Mouse (Mus musculus) right cerebral cortex, adult 18-20 months (tissue): ENCODE results near the gene Gm21987.

Source experiments
- DNase-seq: peaks from one replicate; pipeline ENCODE4 v3.0.0; 2022; ENCODE audit warnings: mixed read lengths

Gene Gm21987

GRCm38 (mm10) chr16:38373439-38373838, 26.6 kb downstream of the Gm21987 start:
- no peak for DNase-seq

DNA sequence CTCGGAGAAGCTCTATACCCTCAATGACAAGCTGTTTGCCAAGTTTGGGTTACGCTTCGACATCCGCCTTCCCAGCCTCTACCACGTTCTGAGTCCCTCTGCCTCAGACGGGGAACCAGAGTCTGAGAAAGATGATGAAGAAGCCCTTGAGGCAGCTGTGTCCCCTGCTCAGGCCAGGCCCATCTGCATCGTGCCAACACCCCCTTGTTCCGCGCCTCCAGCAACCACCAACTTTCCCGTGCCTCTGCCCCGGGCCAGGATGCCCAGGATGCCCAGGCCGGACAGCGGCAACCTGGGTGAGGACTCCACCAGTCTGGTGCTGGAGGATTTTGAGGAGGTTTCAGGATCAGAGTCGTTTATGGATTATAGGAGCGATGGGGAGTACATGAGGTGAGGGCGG, 27.1 kb downstream of the Gm21987 start:
- DNase-seq: no peak

- no peak for DNase-seq
Measured at GRCm38 (mm10) chr16:38374379-38375140, 27.7 kb downstream of the Gm21987 start.

- DNase-seq: no peak
Measured at GRCm38 (mm10) chr16:38375182-38375581, 28.3 kb downstream of the Gm21987 start.

DNA sequence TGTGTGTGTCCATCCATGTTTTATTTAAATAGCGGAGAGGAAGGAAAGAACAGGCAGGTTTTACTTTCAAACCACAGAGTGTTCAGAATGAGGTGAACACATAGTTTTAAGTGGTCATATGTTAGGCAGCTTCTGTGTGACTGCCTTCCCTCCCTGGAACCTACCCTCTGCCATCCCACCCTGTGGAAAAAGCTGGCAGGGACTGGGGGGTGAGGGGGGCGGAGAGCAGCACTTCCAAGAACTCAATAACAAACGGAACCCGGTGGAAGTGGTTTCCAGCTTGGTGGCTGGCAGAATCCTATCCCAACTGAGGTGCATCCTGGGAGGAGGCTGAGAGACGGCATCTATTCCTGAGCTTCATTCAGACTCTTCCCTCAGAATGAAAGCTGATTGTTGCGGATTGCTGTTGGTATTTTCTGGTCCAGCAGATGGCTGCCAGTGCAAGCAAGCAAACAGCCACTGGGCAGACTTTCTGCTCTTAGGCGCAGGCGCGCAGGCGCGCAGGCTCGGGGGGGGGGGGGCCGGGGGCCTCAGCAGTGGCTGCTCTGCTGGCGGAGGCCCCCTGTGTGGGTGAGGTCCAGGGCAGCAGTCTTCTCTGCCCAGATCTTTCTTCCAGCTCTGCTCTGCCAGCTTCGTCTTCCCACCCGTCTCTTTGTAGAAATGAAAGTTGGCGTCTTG, 29.5 kb downstream of the Gm21987 start:
- DNase-seq: peak; percentile 61

DNA sequence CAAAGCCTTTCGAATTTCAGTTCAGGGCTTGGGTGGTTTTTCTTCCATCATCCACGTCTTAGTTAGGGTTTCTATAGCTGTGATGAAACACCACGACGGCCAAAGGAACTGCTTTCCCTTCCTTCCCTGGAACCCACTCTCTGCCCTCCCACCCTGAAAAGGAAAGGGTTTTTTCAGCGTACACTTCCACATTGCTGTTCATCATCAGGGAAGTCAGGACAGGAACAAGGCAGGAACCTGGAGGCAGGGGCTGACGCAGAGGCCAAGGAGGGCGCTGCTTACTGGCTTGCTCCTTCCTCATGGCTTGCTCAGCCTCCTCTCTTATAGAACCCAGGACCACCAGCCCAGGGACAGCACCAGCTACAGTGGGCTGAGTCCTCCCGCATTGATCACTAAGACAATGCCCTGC, 30.0 kb downstream of the Gm21987 start:
- DNase-seq: no peak

DNA sequence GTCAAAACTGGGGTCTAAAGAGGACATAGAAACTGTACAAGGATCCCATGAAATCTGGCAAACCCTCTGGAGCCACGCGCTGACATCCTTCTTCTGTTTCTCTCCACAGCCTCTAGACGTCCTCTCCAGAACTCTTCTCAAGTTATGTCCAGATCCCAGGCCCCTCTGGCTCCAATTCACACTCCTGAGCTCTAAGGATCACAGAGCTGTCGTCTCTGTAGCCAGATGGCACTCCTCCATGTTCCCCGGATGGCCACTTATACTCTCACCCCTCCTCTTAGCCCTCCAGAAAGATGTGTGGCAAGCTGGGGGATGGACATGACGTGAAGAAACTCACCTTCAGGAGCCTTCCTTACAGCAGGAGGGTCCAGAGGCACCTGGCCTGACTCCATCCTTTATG, 30.7 kb downstream of the Gm21987 start:
- no peak for DNase-seq

DNA sequence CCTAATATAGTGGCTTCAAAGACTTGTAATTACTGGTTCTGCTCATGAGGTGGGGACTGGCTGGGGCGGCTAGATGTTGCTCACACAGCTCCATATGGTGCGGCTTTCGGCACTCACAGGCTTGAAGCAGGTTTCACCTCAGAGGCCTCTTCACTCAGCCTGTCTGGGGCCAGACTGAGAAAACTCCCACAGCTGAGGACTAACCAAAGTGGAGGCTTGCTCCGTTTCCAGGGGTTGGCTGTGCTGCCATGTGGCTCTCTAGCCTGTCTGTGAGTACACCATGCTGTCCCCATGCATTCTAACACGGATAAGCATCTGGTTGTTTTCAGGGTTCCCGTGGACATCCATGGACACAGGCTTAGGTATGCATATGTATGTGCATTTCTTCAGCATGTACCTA, 31.8 kb downstream of the Gm21987 start:
- DNase-seq: no peak

GRCm38 (mm10) chr16:38379088-38379487, 32.2 kb downstream of the Gm21987 start:
- no peak for DNase-seq

DNA sequence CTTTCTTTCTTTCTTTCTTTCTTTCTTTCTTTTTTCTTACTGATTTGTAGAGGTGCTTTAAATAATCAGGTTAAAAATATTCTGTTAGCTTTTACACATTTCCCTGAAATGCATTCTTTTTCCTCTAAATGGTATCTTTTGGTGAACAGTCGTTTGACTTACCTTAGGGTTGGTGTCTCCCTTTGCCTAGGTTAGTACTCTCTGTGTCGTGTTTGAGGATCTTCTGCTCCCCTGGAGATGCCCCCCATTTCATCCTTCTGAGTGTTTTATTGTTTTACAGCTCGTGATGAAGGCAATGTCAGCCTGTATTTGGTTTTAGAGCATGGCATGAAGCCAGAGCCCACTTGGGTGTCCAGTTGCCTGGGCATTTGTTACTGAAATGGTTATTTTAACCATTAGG, 32.7 kb downstream of the Gm21987 start:
- DNase-seq: no peak

DNA sequence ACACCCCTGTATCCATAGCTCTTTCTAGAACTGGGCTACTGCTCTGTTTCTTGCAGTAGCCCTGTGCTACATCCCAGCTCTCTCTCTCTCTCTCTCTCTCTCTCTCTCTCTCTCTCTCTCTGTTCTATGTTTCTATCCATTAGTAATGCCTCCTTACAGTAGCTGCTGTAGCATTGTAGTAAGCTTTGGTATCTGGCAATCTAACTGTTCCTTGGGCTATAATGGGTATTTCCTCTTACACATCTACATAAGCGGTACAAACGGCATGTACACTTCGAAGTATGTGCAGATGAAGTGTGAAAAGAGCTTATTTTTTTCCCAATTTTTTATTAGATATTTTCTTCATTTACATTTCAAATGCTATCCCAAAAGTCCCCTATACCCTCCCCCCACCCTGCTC, 33.1 kb downstream of the Gm21987 start:
- no peak for DNase-seq

GRCm38 (mm10) chr16:38383683-38384082, 36.8 kb downstream of the Gm21987 start:
- no peak for DNase-seq

DNA sequence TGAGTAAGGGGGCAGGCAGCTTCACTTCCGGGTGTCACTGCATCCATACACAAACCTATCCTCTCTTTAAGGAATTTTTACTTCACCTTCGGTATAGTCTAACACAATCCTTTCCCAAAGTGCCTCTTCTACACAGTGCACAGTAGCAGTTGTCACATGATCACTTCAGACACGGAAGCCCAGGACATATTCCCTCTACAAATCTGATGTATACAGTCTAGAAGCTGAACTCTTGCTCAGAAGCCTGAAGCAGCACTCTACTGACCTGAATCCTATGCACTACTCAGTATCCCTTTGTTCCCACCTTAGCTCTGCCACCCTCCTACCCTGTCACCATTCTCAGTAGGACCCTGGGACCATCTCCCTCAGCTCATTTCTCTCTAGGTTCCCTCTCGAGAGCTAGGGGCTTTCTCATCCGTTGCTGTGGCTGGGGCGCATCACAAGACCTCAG, 38.4 kb downstream of the Gm21987 start:
- DNase-seq: no peak

- no peak for DNase-seq
Measured at GRCm38 (mm10) chr16:38385700-38386099, 38.9 kb downstream of the Gm21987 start.

- no peak for DNase-seq
Measured at GRCm38 (mm10) chr16:38387389-38387788, 40.5 kb downstream of the Gm21987 start.

GRCm38 (mm10) chr16:38388757-38389156, 41.9 kb downstream of the Gm21987 start:
- DNase-seq: no peak

DNA sequence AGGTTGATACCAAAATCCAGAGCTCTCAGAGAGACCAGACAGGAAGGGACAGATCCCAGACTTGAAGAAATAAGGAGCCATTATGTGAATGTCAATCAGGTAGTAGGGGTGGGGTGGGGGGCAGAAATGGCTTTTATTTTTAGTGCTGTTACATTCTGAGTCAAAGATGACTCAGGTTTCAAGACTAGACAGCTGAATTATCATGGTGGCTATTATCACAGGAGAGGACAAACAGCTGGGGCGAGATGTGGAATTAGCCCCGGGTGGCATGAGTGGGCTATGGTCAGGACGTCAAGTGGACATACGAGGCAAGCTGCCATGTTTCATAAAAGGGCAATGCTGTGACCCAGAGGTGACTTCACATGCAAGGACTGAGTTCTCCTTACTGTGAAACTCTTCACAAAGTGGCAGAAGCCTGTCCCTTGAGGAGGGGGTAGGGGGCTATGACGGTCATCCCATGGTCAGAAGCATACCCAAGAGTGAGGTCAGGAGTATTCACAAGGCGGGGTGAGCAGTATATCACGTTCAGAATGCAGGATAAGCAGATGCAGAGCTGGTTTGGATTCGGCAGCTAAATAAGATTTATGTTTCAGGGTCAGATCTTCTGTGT, 42.5 kb downstream of the Gm21987 start:
- DNase-seq: no peak

DNA sequence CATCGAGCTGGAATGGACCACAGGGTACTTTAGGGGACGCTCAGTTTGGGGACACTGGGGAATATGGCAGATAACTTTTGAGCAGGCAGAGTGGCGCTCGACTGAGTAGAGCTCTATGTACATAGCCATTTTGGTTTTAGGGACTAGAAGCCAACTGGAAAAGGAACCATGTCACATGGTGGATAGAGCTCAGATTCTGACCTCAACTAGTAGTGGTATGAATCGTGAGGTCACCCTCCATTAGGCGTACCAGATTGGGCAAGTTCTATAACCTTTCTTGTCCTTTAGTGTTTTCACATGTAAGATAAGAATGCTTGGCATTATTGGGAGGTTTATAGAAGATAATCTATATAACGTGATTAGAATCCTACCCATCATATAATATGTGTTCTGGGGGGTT, 43.5 kb downstream of the Gm21987 start:
- DNase-seq: no peak

GRCm38 (mm10) chr16:38392126-38392894, 45.5 kb downstream of the Gm21987 start:
- DNase-seq: peak; percentile 36

GRCm38 (mm10) chr16:38394191-38394618, 47.4 kb downstream of the Gm21987 start:
- DNase-seq: no peak

DNA sequence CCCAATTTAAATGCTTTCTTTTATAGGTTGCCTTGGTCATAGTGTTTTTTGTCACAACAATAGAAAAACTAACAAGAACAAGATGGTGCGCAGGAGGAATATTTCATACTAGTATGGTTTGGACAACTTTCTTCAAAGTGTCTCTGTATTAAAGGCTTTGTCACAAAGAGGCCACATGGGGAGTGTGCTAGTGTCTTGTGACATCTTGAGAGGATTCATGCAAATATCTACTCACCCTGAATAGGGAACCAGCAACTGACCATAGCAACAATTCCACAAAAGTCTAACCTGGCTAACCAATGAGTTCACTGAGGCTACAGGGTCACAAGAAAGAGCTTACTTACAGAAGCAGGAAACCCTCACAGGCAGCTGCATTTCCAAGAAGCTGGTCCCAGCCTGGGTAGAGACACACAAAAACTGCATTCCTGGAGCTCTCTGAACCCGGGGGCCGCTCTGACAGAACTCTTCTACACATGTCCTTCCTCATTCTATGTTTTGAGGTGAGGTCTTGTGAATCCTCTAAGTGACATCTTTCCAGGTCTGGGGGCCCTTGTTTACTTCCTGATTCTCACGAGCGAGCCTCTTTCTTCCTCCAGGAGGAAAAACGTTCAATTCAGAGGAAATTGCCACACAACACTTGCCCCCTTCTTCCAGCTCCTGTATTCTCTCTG, 48.4 kb downstream of the Gm21987 start:
- no peak for DNase-seq

DNA sequence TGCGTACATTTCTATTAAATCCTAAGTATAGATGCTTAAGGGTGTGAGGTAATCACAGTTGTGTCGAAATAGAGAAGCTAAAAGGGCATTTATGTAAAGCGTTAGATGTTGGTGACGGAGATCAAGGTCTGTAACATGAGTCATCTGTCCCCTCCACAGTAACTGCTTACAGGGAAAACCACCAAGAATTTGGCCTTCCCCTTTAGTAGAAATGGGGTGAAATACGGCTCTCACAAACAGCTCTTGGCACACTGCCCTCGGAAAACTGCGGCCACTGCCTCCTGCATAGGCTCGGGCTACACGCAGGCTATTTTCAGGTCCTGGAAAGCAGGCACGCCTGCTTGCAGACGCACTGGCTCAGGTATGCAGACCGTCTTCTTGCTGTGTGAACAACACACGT, 49.3 kb downstream of the Gm21987 start:
- DNase-seq: no peak

- DNase-seq: no peak
Measured at GRCm38 (mm10) chr16:38398266-38398665, 51.4 kb downstream of the Gm21987 start.
